Mouse (Mus musculus) heart, embryonic 11.5 days (tissue): ENCODE data around the gene Ofd1. TPM values are rescaled to one million over a fixed set of nuclear protein-coding genes. Genes with fewer than 3 reads are reported as not detected.
A peak's percentile ranks its signal among the peaks of the same experiment; 100 is the strongest.

Experiments
- ATAC-seq: fragments of 200-750 bp; cut with Nextera tagmentation; replicated peaks from 2 replicates; pipeline ENCODE4 v1.8.0; 2017; ENCODE audit warnings: moderate library complexity; ENCODE audit not compliant: insufficient number of reproducible peaks, low FRiP score, low TSS enrichment
- H3K27ac ChIP-seq: fragments of 300-500 bp; sonication (generic); 2 replicates; pipeline ENCODE4 v1.5.1; 2014; ENCODE audit warnings: mild to moderate bottlenecking, low read depth, low read length
- H3K27me3 ChIP-seq: fragments of 300-500 bp; sonication (generic); 2 replicates; pipeline ENCODE4 v1.6.1; 2014; ENCODE audit warnings: mild to moderate bottlenecking, low read length, mixed read lengths; ENCODE audit not compliant: control insufficient read depth, insufficient read depth
- H3K36me3 ChIP-seq: fragments of 300-500 bp; sonication (generic); 2 replicates; pipeline ENCODE4 v1.6.1; 2014; ENCODE audit warnings: mild to moderate bottlenecking, low read length, moderate library complexity, mixed read lengths; ENCODE audit not compliant: control insufficient read depth, insufficient read depth
- H3K4me1 ChIP-seq: fragments of 300-500 bp; sonication (generic); 2 replicates; pipeline ENCODE4 v1.6.1; 2014; ENCODE audit warnings: low read length; ENCODE audit not compliant: control insufficient read depth, insufficient read depth
- H3K4me2 ChIP-seq: fragments of 300-500 bp; sonication (generic); 2 replicates; pipeline ENCODE4 v1.6.1; 2014; ENCODE audit warnings: mild to moderate bottlenecking, moderate library complexity
- H3K4me3 ChIP-seq: fragments of 300-500 bp; sonication (generic); 2 replicates; pipeline ENCODE4 v1.5.1; 2014; ENCODE audit warnings: low read depth, low read length
- H3K9ac ChIP-seq: fragments of 300-500 bp; sonication (generic); 2 replicates; pipeline ENCODE4 v1.6.1; 2014; ENCODE audit warnings: mild to moderate bottlenecking, low read depth, low read length, moderate library complexity
- H3K9me3 ChIP-seq: fragments of 300-500 bp; sonication (generic); replicated peaks from 2 replicates; pipeline ENCODE4 v1.6.1; 2016; ENCODE audit warnings: low read length; ENCODE audit not compliant: control insufficient read depth
- WGBS: fragments of 180-500 bp; shearing (Covaris S2); extraction: QIAGEN DNeasy Blood & Tissue Kit; methylation state at CpG from one replicate; pipeline ENCODE4 v1.1.7; 2014; ENCODE audit not compliant: insufficient replicate concordance; 5-methylcytosine and 5-hydroxymethylcytosine counted together
- polyA plus RNA-seq: library from polyadenylated mRNA; unstranded; fragments of >200 nt; fragmentation: Nextera tagmentation; extraction: Ambion mirVana; gene quantifications from 2 replicates; pipeline ENCODE4 v1.2.1, GENCODE M21; 2014

The Ofd1 gene
- polyA plus RNA-seq, 1 experiment from 2014 or later: 5.9 TPM

GRCm38 (mm10) chrX:166453532-166453931 is 13.0 kb upstream of the Ofd1 start:
- no peaks in the 10 kb centered on the region for H3K9me3 ChIP-seq

DNA sequence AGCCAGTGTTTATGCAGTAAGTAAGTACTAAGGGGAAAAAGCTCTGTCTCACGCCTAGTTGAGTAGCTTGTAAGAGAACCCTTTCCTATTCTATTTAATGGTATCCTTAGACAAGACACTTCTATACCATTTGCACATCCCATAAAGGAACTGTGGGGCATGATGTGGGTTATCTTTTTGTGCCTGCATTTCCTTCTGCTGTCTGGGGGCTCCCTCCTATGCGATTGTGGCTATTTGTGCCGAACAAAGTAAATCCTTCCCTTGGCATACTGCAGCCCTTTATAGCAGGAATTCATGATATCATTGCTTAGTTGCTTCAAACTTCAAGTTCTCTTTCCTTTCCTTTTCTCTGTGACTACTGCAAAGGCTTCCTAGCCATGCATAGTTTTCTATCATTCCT is 4.0 kb upstream of the Ofd1 start:
- no peak for ATAC-seq
- Histone ChIP-seq H3K4me2 (no peak overlapping the region), H3K4me3 (no peak overlapping the region), H3K9ac (no peak overlapping the region), H3K27ac (no peak overlapping the region), H3K9me3 (no peaks in the 10 kb centered on the region), H3K4me1 (no peaks in the 10 kb centered on the region), H3K27me3 (peaks cover 4% of the 10 kb centered on the region; the same call in 1 of the 2 replicates), H3K36me3 (no peaks in the 10 kb centered on the region)
- WGBS: 63% methylated on average over 3 of the region's 3 CpGs

More at GRCm38 (mm10) chrX:166453532-166453931, 13.0 kb upstream of the Ofd1 start:
- H3K27ac ChIP-seq: no peak overlapping the region
- H3K9ac ChIP-seq: no peak overlapping the region
- H3K36me3 ChIP-seq: no peaks in the 10 kb centered on the region
- no peaks in the 10 kb centered on the region for H3K4me1 ChIP-seq
- WGBS: 75% methylated on average over 6 of the region's 6 CpGs
- no peak overlapping the region for H3K4me2 ChIP-seq
- no peak for ATAC-seq
- no peaks in the 10 kb centered on the region for H3K27me3 ChIP-seq
- no peak overlapping the region for H3K4me3 ChIP-seq

- H3K36me3 ChIP-seq: no peaks in the 10 kb centered on the region
- H3K4me1 ChIP-seq: no peaks in the 10 kb centered on the region
- no peaks in the 10 kb centered on the region for H3K9me3 ChIP-seq
- peak within 1 kb of the TSS; percentile 77 for H3K9ac ChIP-seq
- no peak; the same call in 1 of the 2 replicates for ATAC-seq
- peak within 1 kb of the TSS; percentile 48 for H3K27ac ChIP-seq
- peaks cover 4% of the 10 kb centered on the region; the same call in 1 of the 2 replicates for H3K27me3 ChIP-seq
- peak within 1 kb of the TSS; percentile 56 for H3K4me3 ChIP-seq
- H3K4me2 ChIP-seq: peak within 1 kb of the TSS; percentile 68
- WGBS: 11% methylated on average over 35 of the region's 36 CpGs
Measured at GRCm38 (mm10) chrX:166440036-166440615, 378 bp downstream of the Ofd1 start, which contains the start of gene Trappc2. Gene Trappc2 (plus strand): TSS chrX:166440574.

- ATAC-seq: no peak
- 84% methylated on average over 2 of the region's 2 CpGs for WGBS
Measured at GRCm38 (mm10) chrX:166434812-166435211, 5.7 kb downstream of the Ofd1 start.

DNA sequence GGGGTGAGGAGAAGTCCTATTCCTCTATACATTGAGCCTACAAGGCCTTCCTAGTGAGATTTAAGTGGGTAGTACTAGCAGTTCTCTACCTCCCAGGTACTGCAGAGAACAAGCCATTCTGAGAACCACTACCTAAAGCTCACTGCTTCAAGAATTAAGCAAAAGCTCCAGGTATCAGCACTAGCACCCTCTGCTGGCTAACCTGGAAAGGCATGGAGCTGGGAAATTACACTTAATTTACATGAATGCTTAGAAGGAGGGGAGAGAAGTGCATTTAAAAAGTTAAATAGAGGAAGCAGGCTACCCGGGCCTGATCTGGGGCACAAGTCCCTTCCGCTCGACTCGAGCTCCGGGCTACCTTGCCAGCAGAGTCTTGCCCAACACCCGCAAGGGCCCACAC is 24.3 kb downstream of the Ofd1 start:
- no peak overlapping the region for H3K9ac ChIP-seq
- no peaks in the 10 kb centered on the region for H3K36me3 ChIP-seq
- H3K4me3 ChIP-seq: no peak overlapping the region
- no peak overlapping the region for H3K4me2 ChIP-seq
- no peak for ATAC-seq
- no peaks in the 10 kb centered on the region for H3K9me3 ChIP-seq
- 74% methylated on average over 3 of the region's 6 CpGs for WGBS
- no peaks in the 10 kb centered on the region for H3K4me1 ChIP-seq
- no peaks in the 10 kb centered on the region for H3K27me3 ChIP-seq
- no peak overlapping the region for H3K27ac ChIP-seq

More at GRCm38 (mm10) chrX:166434812-166435211, 5.7 kb downstream of the Ofd1 start:
- Histone ChIP-seq H3K9me3 (no peaks in the 10 kb centered on the region), H3K36me3 (no peaks in the 10 kb centered on the region), H3K4me2 (no peak overlapping the region), H3K27ac (no peak overlapping the region), H3K27me3 (no peaks in the 10 kb centered on the region), H3K4me3 (no peak overlapping the region), H3K9ac (no peak overlapping the region), H3K4me1 (no peaks in the 10 kb centered on the region)

- no peak overlapping the region for H3K9ac ChIP-seq
- ATAC-seq: no peak
- no peak overlapping the region for H3K4me3 ChIP-seq
- no peak overlapping the region for H3K27ac ChIP-seq
- H3K36me3 ChIP-seq: no peaks in the 10 kb centered on the region
- H3K9me3 ChIP-seq: no peaks in the 10 kb centered on the region
- no peaks in the 10 kb centered on the region for H3K4me1 ChIP-seq
- no peaks in the 10 kb centered on the region for H3K27me3 ChIP-seq
- no peak overlapping the region for H3K4me2 ChIP-seq
Measured at GRCm38 (mm10) chrX:166407865-166408264, 32.6 kb downstream of the Ofd1 start.

DNA sequence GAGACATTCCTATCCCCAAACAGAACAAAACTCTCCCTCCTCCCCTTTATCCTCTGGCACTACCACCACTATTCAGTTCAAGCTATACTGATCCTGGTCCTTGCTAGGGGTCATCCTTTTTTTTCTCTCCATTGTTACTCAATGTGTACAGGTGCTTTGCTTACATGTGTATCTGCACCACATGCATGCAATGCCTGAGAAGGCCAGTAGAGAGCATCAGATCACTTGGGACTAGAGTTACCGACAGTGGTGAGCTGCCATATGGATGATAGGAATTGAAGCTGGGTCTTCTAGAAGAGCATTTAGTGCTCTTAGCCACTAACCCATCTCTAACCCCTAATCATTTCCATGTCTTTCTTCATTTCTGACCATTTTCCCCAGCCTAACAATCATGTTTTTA is 46.8 kb downstream of the Ofd1 start:
- Histone ChIP-seq H3K36me3 (no peaks in the 10 kb centered on the region), H3K27me3 (no peaks in the 10 kb centered on the region), H3K4me2 (no peak overlapping the region), H3K9me3 (no peaks in the 10 kb centered on the region), H3K4me3 (no peak overlapping the region), H3K4me1 (no peaks in the 10 kb centered on the region), H3K27ac (no peak overlapping the region), H3K9ac (no peak overlapping the region)
- WGBS: 64% methylated on average over 1 of the region's 1 CpGs
- no peak for ATAC-seq

GRCm38 (mm10) chrX:166386656-166387055 is 53.8 kb downstream of the Ofd1 start:
- Histone ChIP-seq H3K4me3 (no peak overlapping the region), H3K9ac (no peak overlapping the region), H3K27ac (no peak overlapping the region), H3K27me3 (no peaks in the 10 kb centered on the region; the same call in 1 of the 2 replicates), H3K4me2 (no peak overlapping the region), H3K36me3 (no peaks in the 10 kb centered on the region), H3K4me1 (no peaks in the 10 kb centered on the region), H3K9me3 (no peaks in the 10 kb centered on the region)
- ATAC-seq: no peak
- WGBS: 89% methylated on average over 6 of the region's 6 CpGs

DNA sequence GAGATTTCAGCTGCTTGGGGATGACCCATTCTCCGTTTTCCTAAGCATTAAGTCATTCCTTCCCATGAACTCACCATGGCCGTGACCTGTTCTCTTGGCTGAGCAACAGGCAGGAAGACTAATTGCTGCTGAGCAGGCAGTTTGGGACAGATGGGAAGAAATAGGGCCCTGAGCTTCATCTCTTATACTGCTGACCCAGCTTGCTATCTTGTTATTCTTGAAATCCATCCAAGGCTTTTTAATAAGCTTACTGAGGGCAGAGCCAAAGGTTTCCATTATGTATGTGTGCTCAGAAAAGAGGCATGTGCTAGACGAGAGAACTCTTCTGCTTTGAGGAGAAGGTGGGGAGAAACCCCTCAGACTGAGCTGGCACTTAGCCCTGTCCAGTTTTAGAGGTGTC is 55.6 kb downstream of the Ofd1 start:
- Histone ChIP-seq H3K4me1 (no peaks in the 10 kb centered on the region), H3K4me3 (no peak overlapping the region), H3K27me3 (no peaks in the 10 kb centered on the region; the same call in 1 of the 2 replicates), H3K36me3 (no peaks in the 10 kb centered on the region), H3K9ac (no peak overlapping the region), H3K4me2 (no peak overlapping the region), H3K27ac (no peak overlapping the region), H3K9me3 (no peaks in the 10 kb centered on the region)
- ATAC-seq: no peak; the same call in 1 of the 2 replicates
- 61% methylated on average over 3 of the region's 3 CpGs for WGBS
